Mouse (Mus musculus): ENCODE data around the gene Pon1.

DNA sequence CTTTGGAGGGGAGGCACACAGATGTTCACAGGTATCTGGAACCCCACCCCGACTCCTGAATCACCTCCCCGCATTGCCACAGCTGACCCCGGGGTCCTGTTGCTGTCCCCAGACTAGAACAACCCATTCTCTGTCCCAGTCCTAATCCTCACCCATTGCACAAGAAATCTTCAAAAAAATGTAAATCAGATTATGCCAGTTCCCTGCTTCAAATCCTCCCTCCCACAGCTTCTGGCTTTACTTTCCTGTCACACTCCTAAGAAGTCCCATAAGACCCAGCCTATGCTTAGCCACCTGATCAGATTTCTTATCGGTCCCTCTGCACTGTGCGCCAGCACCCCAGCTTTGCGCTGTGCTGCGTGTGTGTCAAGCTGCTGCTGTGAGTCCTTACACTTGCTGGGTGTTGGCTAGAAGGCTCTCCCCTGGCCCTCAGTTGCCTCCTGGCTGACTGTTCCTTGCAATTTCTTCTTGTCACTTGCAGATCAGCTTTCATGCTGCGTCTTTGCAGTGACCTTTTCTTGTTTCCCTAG, 5.7 kb upstream of the Pon1 start:
- TF ChIP-seq CTCF (IDR thresholded peaks at IDR 0.05; ENCODE audit: insufficient read depth, low read depth, low read length) (no peak), POLR2A (IDR thresholded peaks at IDR 0.05; ENCODE audit: insufficient read depth, low read depth, low read length) (no peak)
